In the genomic region with DNA sequence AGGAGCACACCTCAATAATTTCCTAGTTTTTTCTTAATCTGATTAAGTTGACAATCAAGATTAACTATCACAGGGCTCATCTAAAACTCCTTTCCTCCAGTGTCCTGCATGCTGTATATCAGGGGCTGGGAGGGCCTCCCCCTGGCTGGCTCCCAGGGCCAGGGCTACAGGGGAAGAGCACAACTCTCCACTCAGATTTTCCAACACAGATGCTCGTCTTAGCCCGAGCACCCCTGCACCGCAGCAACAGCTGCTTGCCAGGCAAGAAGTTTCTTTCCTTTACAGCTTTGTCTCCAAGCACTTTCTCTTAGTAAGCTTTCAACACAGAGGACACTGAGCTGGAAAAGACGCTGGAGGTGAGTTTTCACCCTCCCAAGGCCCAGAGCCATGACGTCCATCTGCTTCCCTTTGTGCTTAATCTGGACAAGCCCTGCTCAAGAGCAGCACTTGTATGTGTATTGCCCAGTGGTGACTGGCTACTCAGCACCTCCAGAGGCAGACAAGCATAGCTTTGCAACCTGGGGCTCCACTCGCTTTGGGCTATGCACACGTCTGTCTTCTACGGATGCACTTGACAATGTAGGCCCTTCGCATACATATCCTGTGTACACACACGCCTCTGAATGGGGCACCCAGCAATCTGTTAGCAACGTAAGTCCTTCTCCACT, we compare ENCODE assay signal across 15 mouse cellular contexts. TPM values are rescaled to one million over a fixed set of nuclear protein-coding genes. Genes with fewer than 3 reads are reported as not detected.
A peak's percentile ranks its signal among the peaks of the same experiment; 100 is the strongest.
DNase-seq lines count a peak whose midpoint lies in the region; ATAC-seq and TF ChIP-seq lines count a peak whose summit lies in the region.
"Had no signal": no experiment of that assay in that cellular context is flagged by ENCODE, and none has a peak within 500 bp of the region (broad histone marks: within the 10 kb centered on the region; RNA-seq: fewer than 3 reads in every experiment).

No protein-coding gene starts in this region.

- TF ChIP-seq CTCF in forebrain, postnatal 0 days (IDR thresholded peaks at IDR 0.05; ENCODE audit: low read depth), result no peak
- no peak for TF ChIP-seq CTCF in midbrain, postnatal 0 days (IDR thresholded peaks at IDR 0.05)

- peaks cover 15% of the 10 kb centered on the region for H3K4me1 ChIP-seq in forebrain, postnatal 0 days (ENCODE audit: insufficient read depth)
- H3K4me1 ChIP-seq in forebrain, embryonic 11.5 days (replicated peaks; ENCODE audit: control insufficient read depth, insufficient read depth, low read length), result no peaks in the 10 kb centered on the region
- H3K4me1 ChIP-seq in hindbrain, embryonic 13.5 days (replicated peaks), result peaks cover 32% of the 10 kb centered on the region
- peaks cover 19% of the 10 kb centered on the region for H3K4me1 ChIP-seq in hindbrain, embryonic 14.5 days (replicated peaks; ENCODE audit: control insufficient read depth, insufficient read depth, low read length)
- peaks cover 17% of the 10 kb centered on the region; the same call in 1 of the 2 replicates for H3K4me1 ChIP-seq in midbrain, postnatal 0 days (ENCODE audit: insufficient read depth, low read length)
- H3K4me1 ChIP-seq in midbrain, embryonic 11.5 days (ENCODE audit: control insufficient read depth, insufficient read depth, low read length), result peaks cover 3% of the 10 kb centered on the region

- H3K4me3 ChIP-seq in forebrain, postnatal 0 days (ENCODE audit: low read depth, low read length), result no peak overlapping the region
- H3K4me3 ChIP-seq in forebrain, embryonic 11.5 days (ENCODE audit: low read depth, low read length), result no peak overlapping the region
- no peak overlapping the region for H3K4me3 ChIP-seq in hindbrain, embryonic 13.5 days
- H3K4me3 ChIP-seq in hindbrain, embryonic 14.5 days (replicated peaks; ENCODE audit: low read length), result no peak overlapping the region
- H3K4me3 ChIP-seq in midbrain, postnatal 0 days (ENCODE audit: low read depth, low read length), result no peak overlapping the region
- H3K4me3 ChIP-seq in midbrain, embryonic 11.5 days (ENCODE audit: low read depth, low read length), result no peak overlapping the region
- H3K4me3 ChIP-seq: embryonic facial prominence, embryonic 13.5 days; kidney, embryonic 15.5 days; lung, embryonic 15.5 days had no signal

- H3K9ac ChIP-seq in forebrain, postnatal 0 days, result no peak overlapping the region
- no peak overlapping the region for H3K9ac ChIP-seq in forebrain, embryonic 11.5 days (ENCODE audit: low read length)
- 0 out of 2 replicates have a peak overlapping the region, but pooled peaks have one; percentile 43 for H3K9ac ChIP-seq in hindbrain, embryonic 13.5 days
- no peak overlapping the region for H3K9ac ChIP-seq in hindbrain, embryonic 14.5 days
- H3K9ac ChIP-seq in midbrain, postnatal 0 days (replicated peaks; ENCODE audit: low read length, poor library complexity, severe bottlenecking), result no peak overlapping the region
- no peak overlapping the region for H3K9ac ChIP-seq in midbrain, embryonic 11.5 days (ENCODE audit: low read length)
- H3K9ac ChIP-seq: embryonic facial prominence, embryonic 13.5 days; kidney, embryonic 15.5 days; lung, embryonic 15.5 days had no signal

- 0 out of 2 replicates have a peak, but pooled peaks have one; percentile 15 for ATAC-seq in forebrain, postnatal 0 days
- ATAC-seq in forebrain, embryonic 11.5 days (replicated peaks; ENCODE audit: low FRiP score), result no peak
- no peak for ATAC-seq in hindbrain, embryonic 13.5 days (ENCODE audit: low FRiP score)
- ATAC-seq in hindbrain, embryonic 14.5 days (ENCODE audit: low FRiP score), result no peak
- ATAC-seq in midbrain, postnatal 0 days (ENCODE audit: low FRiP score), result no peak
- no peak for ATAC-seq in midbrain, embryonic 11.5 days (ENCODE audit: low FRiP score)
- ATAC-seq in CD4-positive, CD25-positive, alpha-beta regulatory T cell, adult 4 months, result no peak
- ATAC-seq: forebrain, embryonic 14.5 days; inflammation-experienced regulatory T-cells, adult 6 months had no signal

- no peak for DNase-seq in forebrain, postnatal 0 days
- DNase-seq in forebrain, embryonic 11.5 days (ENCODE audit: low spot score), result no peak
- no peak for DNase-seq in hindbrain, embryonic 14.5 days (ENCODE audit: low spot score)
- DNase-seq in midbrain, postnatal 0 days (ENCODE audit: low spot score), result no peak
- no peak for DNase-seq in midbrain, embryonic 11.5 days (ENCODE audit: low spot score, missing footprints)
- DNase-seq: cerebellum, adult 11-12 months; layer of hippocampus, postnatal 36 days; thymus, postnatal 36 days had no signal

- no peaks in the 10 kb centered on the region for H3K9me3 ChIP-seq in forebrain, postnatal 0 days (ENCODE audit: low read length)
- H3K9me3 ChIP-seq in forebrain, embryonic 11.5 days (ENCODE audit: control insufficient read depth, low read length), result no peaks in the 10 kb centered on the region
- no peaks in the 10 kb centered on the region for H3K9me3 ChIP-seq in hindbrain, embryonic 13.5 days
- no peaks in the 10 kb centered on the region for H3K9me3 ChIP-seq in hindbrain, embryonic 14.5 days (ENCODE audit: control insufficient read depth, low read length)
- no peaks in the 10 kb centered on the region for H3K9me3 ChIP-seq in midbrain, postnatal 0 days (ENCODE audit: low read length)
- no peaks in the 10 kb centered on the region for H3K9me3 ChIP-seq in midbrain, embryonic 11.5 days (ENCODE audit: control insufficient read depth, low read length)
- H3K9me3 ChIP-seq: embryonic facial prominence, embryonic 13.5 days; kidney, embryonic 15.5 days; lung, embryonic 15.5 days had no signal

- H3K4me2 ChIP-seq in forebrain, postnatal 0 days (ENCODE audit: low read depth), result no peak overlapping the region
- H3K4me2 ChIP-seq in forebrain, embryonic 11.5 days (ENCODE audit: low read depth, low read length, severe bottlenecking), result no peak overlapping the region
- no peak overlapping the region for H3K4me2 ChIP-seq in hindbrain, embryonic 13.5 days
- no peak overlapping the region for H3K4me2 ChIP-seq in hindbrain, embryonic 14.5 days (replicated peaks)
- H3K4me2 ChIP-seq in midbrain, postnatal 0 days (ENCODE audit: low read depth, low read length, poor library complexity, severe bottlenecking), result no peak overlapping the region
- no peak overlapping the region for H3K4me2 ChIP-seq in midbrain, embryonic 11.5 days
- H3K4me2 ChIP-seq: embryonic facial prominence, embryonic 13.5 days; kidney, embryonic 15.5 days; lung, embryonic 15.5 days had no signal

- no peaks in the 10 kb centered on the region for H3K36me3 ChIP-seq in forebrain, postnatal 0 days (ENCODE audit: insufficient read depth)
- H3K36me3 ChIP-seq in forebrain, embryonic 11.5 days (ENCODE audit: control insufficient read depth, insufficient read depth, low read length), result no peaks in the 10 kb centered on the region
- H3K36me3 ChIP-seq in hindbrain, embryonic 13.5 days, result no peaks in the 10 kb centered on the region
- no peaks in the 10 kb centered on the region for H3K36me3 ChIP-seq in hindbrain, embryonic 14.5 days (replicated peaks; ENCODE audit: control insufficient read depth, insufficient read depth)
- no peaks in the 10 kb centered on the region for H3K36me3 ChIP-seq in midbrain, postnatal 0 days (ENCODE audit: insufficient read depth, low read length)
- H3K36me3 ChIP-seq in midbrain, embryonic 11.5 days (ENCODE audit: control insufficient read depth, insufficient read depth, low read length), result no peaks in the 10 kb centered on the region
- H3K36me3 ChIP-seq: embryonic facial prominence, embryonic 13.5 days; kidney, embryonic 15.5 days; lung, embryonic 15.5 days had no signal

- H3K27ac ChIP-seq in forebrain, postnatal 0 days (ENCODE audit: low read depth, low read length), result no peak overlapping the region
- no peak overlapping the region for H3K27ac ChIP-seq in forebrain, embryonic 11.5 days (ENCODE audit: low read depth, low read length)
- no peak overlapping the region for H3K27ac ChIP-seq in hindbrain, embryonic 13.5 days
- no peak overlapping the region for H3K27ac ChIP-seq in hindbrain, embryonic 14.5 days
- H3K27ac ChIP-seq in midbrain, postnatal 0 days (ENCODE audit: low read depth, low read length), result 0 out of 2 replicates have a peak overlapping the region, but pooled peaks have one; percentile 12
- no peak overlapping the region for H3K27ac ChIP-seq in midbrain, embryonic 11.5 days (ENCODE audit: low read depth, low read length)
- H3K27ac ChIP-seq: embryonic facial prominence, embryonic 13.5 days; kidney, embryonic 15.5 days; lung, embryonic 15.5 days had no signal

- H3K27me3 ChIP-seq in forebrain, postnatal 0 days (ENCODE audit: insufficient read depth, low read length), result no peaks in the 10 kb centered on the region
- no peaks in the 10 kb centered on the region for H3K27me3 ChIP-seq in forebrain, embryonic 11.5 days (ENCODE audit: control insufficient read depth, insufficient read depth, low read length)
- no peaks in the 10 kb centered on the region for H3K27me3 ChIP-seq in hindbrain, embryonic 13.5 days
- no peaks in the 10 kb centered on the region for H3K27me3 ChIP-seq in hindbrain, embryonic 14.5 days (ENCODE audit: control insufficient read depth, insufficient read depth, low read length)
- no peaks in the 10 kb centered on the region for H3K27me3 ChIP-seq in midbrain, postnatal 0 days (ENCODE audit: insufficient read depth, low read length)
- no peaks in the 10 kb centered on the region for H3K27me3 ChIP-seq in midbrain, embryonic 11.5 days (ENCODE audit: control insufficient read depth, insufficient read depth, low read length)
- H3K27me3 ChIP-seq: embryonic facial prominence, embryonic 13.5 days; kidney, embryonic 15.5 days; lung, embryonic 15.5 days had no signal

- 55% methylated on average over 11 of the region's 11 CpGs for WGBS in forebrain, postnatal 0 days
- WGBS in forebrain, embryonic 11.5 days, result 75% methylated on average over 11 of the region's 11 CpGs
- 80% methylated on average over 11 of the region's 11 CpGs for WGBS in hindbrain, embryonic 13.5 days
- whole genome bisulfite sequencing in hindbrain, embryonic 14.5 days, result 81% methylated on average over 11 of the region's 11 CpGs
- 60% methylated on average over 11 of the region's 11 CpGs for WGBS in midbrain, postnatal 0 days
- 78% methylated on average over 11 of the region's 11 CpGs for WGBS in midbrain, embryonic 11.5 days

RNA-seq across cellular contexts. Expression of gene Slc1a4, which starts 6.1 kb away (rescaled TPM):
- 123 and 164 TPM in 2 replicates for total RNA-seq in forebrain, postnatal 0 days (2014; rRNA removed)
- 57.4 and 70.1 TPM in 2 replicates for polyA plus RNA-seq in forebrain, postnatal 0 days (2015; fragmentation: Nextera tagmentation; extraction: Ambion mirVana)
- 27.3 and 28.3 TPM in 2 replicates for polyA plus RNA-seq in forebrain, embryonic 11.5 days (2014; fragmentation: Nextera tagmentation; extraction: Ambion mirVana)
- 39.5 and 40.8 TPM in 2 replicates for polyA plus RNA-seq in hindbrain, embryonic 13.5 days (2015; fragmentation: Nextera tagmentation; extraction: Ambion mirVana)
- polyA plus RNA-seq in hindbrain, embryonic 14.5 days (2014; fragmentation: Nextera tagmentation; extraction: Ambion mirVana), result 70.8 and 81.9 TPM in 2 replicates
- total RNA-seq in midbrain, postnatal 0 days (2014; rRNA removed), result 177 and 180 TPM in 2 replicates
- 70.3 and 76.5 TPM in 2 replicates for polyA plus RNA-seq in midbrain, postnatal 0 days (2015; fragmentation: Nextera tagmentation; extraction: Ambion mirVana)
- 20.2 and 21.0 TPM in 2 replicates for polyA plus RNA-seq in midbrain, embryonic 11.5 days (2014; fragmentation: Nextera tagmentation; extraction: Ambion mirVana)
- polyA plus RNA-seq in CD4-positive, CD25-positive, alpha-beta regulatory T cell, adult 4 months (2017; shearing (Covaris generic)), result under 1 TPM; 0.13 to 0.70 TPM

Comparison
In these comparisons a context has a peak if more than half of its experiments do, and no peak if none do; other contexts are left out.
1. RNA of gene Slc1a4, which starts 6.1 kb away (polyA plus RNA-seq): 70.8 to 81.9 TPM in hindbrain, embryonic 14.5 days, 70.3 to 76.5 TPM in midbrain, postnatal 0 days, 57.4 to 70.1 TPM in forebrain, postnatal 0 days, 39.5 to 40.8 TPM in hindbrain, embryonic 13.5 days, 27.3 to 28.3 TPM in forebrain, embryonic 11.5 days and 20.2 to 21.0 TPM in midbrain, embryonic 11.5 days; 0.13 to 0.70 TPM in CD4-positive, CD25-positive, alpha-beta regulatory T cell, adult 4 months; every median in the first group is over 10 times any median in the second.